Comparison of ENCODE assay signal across 14 mouse cellular contexts in genomic region chr15:85252476-85252875, GRCm38 (mm10). TPM values are rescaled to one million over a fixed set of nuclear protein-coding genes. Genes with fewer than 3 reads are reported as not detected.
DNase-seq lines count a peak whose midpoint lies in the region.
"Had no signal": no experiment of that assay in that cellular context is flagged by ENCODE, and none has a peak within 500 bp of the region (broad histone marks: within the 10 kb centered on the region; RNA-seq: fewer than 3 reads in every experiment).

No protein-coding gene starts in this region.

- intact Hi-C loops in gastrocnemius, postnatal 36 days (cut with DNase I), result no loop called here
- intact Hi-C loops in heart, postnatal 25 days (cut with DNase I), result loop anchor here (10.0 kb wide), 1 partner anchor 258 kb away; no protein-coding TSS in a partner anchor

- DNase-seq in gastrocnemius, postnatal 25 days, result peak; percentile 47
- no peak for DNase-seq in gastrocnemius, postnatal 36 days
- DNase-seq in heart, adult 8-10 months (ENCODE audit: low spot score), result peak; percentile 35
- no peak for DNase-seq in heart, postnatal 25 days (ENCODE audit: low spot score)
- DNase-seq in lung, postnatal 25 days (ENCODE audit: low spot score), result peak; percentile 11
- no peak for DNase-seq in lung, postnatal 10 days
- DNase-seq: adrenal gland, adult 2 months; adrenal gland, postnatal 25 days; cerebellum, adult 2 months; cerebellum, postnatal 14 days; embryo, embryonic 11 days; gastrocnemius, postnatal 10 days; kidney, adult 11 months; kidney, adult 9 months had no signal

RNA-seq across cellular contexts. Expression of gene Fbln1, which starts 46.7 kb away (rescaled TPM):
- total RNA-seq in gastrocnemius, postnatal 25 days (2021), result 1 to 10 TPM; 8.5 to 9.0 TPM
- 1 to 10 TPM; 4.8 to 5.7 TPM for total RNA-seq in gastrocnemius, postnatal 36 days (2021)
- 10 to 100 TPM; 52.9 to 86.6 (median 70.1) TPM for total RNA-seq in heart, adult 8-10 months (2022)
- total RNA-seq in heart, postnatal 25 days (2021), result 10 to 100 TPM; 94.1 to 94.2 TPM

Comparison
In these comparisons a context has a peak if more than half of its experiments do, and no peak if none do; other contexts are left out.
1. DNase-seq: peak in gastrocnemius, postnatal 25 days (single experiment), heart, adult 8-10 months (single experiment) and lung, postnatal 25 days (single experiment); none in gastrocnemius, postnatal 36 days (0 of 2), heart, postnatal 25 days (single experiment) and lung, postnatal 10 days (single experiment).
2. RNA of gene Fbln1, which starts 46.7 kb away (total RNA-seq): 94.1 to 94.2 TPM in heart, postnatal 25 days and 52.9 to 86.6 TPM in heart, adult 8-10 months; 8.5 to 9.0 TPM in gastrocnemius, postnatal 25 days and 4.8 to 5.7 TPM in gastrocnemius, postnatal 36 days; every median in the first group is over 4 times any median in the second.